Mouse (Mus musculus) midbrain, embryonic 16.5 days (tissue): ENCODE measurements around the gene Ugcg. TPM values are rescaled to one million over a fixed set of nuclear protein-coding genes. Genes with fewer than 3 reads are reported as not detected.

Experiments used
- ATAC-seq: fragments of 200-750 bp; cut with Nextera tagmentation; 2 replicates; pipeline ENCODE4 v1.8.0; 2017; ENCODE audit warnings: moderate TSS enrichment
- H3K27ac ChIP-seq: fragments of 300-500 bp; sonication (generic); 2 replicates; pipeline ENCODE4 v1.5.1; 2014; ENCODE audit warnings: mild to moderate bottlenecking, low read length, mixed read lengths
- H3K27me3 ChIP-seq: fragments of 300-500 bp; sonication (generic); 2 replicates; pipeline ENCODE4 v1.6.1; 2014; ENCODE audit warnings: low read depth, low read length, mixed read lengths; ENCODE audit not compliant: control insufficient read depth, insufficient read depth
- H3K36me3 ChIP-seq: fragments of 300-500 bp; sonication (generic); 2 replicates; pipeline ENCODE4 v1.6.1; 2014; ENCODE audit warnings: mild to moderate bottlenecking, low read length, moderate library complexity, mixed read lengths; ENCODE audit not compliant: control insufficient read depth, insufficient read depth
- H3K4me1 ChIP-seq: fragments of 300-500 bp; sonication (generic); 2 replicates; pipeline ENCODE4 v1.6.1; 2014; ENCODE audit warnings: mild to moderate bottlenecking, low read length, mixed read lengths; ENCODE audit not compliant: control insufficient read depth, insufficient read depth
- H3K4me2 ChIP-seq: fragments of 300-500 bp; sonication (generic); 2 replicates; pipeline ENCODE4 v1.6.1; 2014; ENCODE audit warnings: mild to moderate bottlenecking, low read length, mixed read lengths
- H3K4me3 ChIP-seq: fragments of 300-500 bp; sonication (generic); 2 replicates; pipeline ENCODE4 v1.5.1; 2014; ENCODE audit warnings: low read depth, mild to moderate bottlenecking, low read length, moderate library complexity, mixed read lengths
- H3K9ac ChIP-seq: fragments of 300-500 bp; sonication (generic); 2 replicates; pipeline ENCODE4 v1.6.1; 2014; ENCODE audit warnings: low read depth, low read length, mixed read lengths
- H3K9me3 ChIP-seq: fragments of 300-500 bp; sonication (generic); replicated peaks from 2 replicates; pipeline ENCODE4 v1.6.1; 2014; ENCODE audit warnings: mild to moderate bottlenecking, low read length, mixed read lengths; ENCODE audit not compliant: control insufficient read depth, poor library complexity, severe bottlenecking
- WGBS: fragments of 180-500 bp; shearing (Covaris S2); extraction: QIAGEN DNeasy Blood & Tissue Kit; methylation state at CpG from one replicate; pipeline ENCODE4 v1.1.7; 2014; 5-methylcytosine and 5-hydroxymethylcytosine counted together
- polyA plus RNA-seq: library from polyadenylated mRNA; unstranded; fragments of >200 nt; fragmentation: Nextera tagmentation; extraction: Ambion mirVana; gene quantifications from 2 replicates; pipeline ENCODE4 v1.2.1, GENCODE M21; 2015

Ugcg gene
- polyA plus RNA-seq, 1 experiment from 2014 or later, result 18.1 TPM

DNA sequence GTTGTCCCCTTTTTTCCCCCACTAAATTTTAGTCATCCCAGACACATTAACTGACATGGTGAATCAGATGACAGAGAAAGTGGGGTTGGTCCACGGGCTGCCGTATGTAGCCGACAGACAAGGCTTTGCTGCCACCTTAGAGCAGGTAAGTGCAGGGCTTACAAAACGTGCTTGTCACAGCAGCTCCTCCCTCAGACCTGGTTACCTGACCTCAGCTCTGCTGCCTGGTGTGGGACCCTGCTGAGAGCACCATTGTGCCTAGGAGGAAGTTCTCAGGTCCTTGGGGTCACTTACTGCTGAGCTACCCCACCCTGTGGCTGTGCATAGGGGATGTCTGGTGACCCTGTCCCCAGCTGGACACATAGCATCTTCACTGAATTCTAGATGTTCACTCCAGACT, 24.8 kb downstream of the Ugcg start:
- no peak overlapping the region for H3K4me3 ChIP-seq
- H3K36me3 ChIP-seq, result peaks cover 14% of the 10 kb centered on the region
- no peaks in the 10 kb centered on the region for H3K4me1 ChIP-seq
- ATAC-seq, result no peak
- H3K9ac ChIP-seq, result no peak overlapping the region
- H3K9me3 ChIP-seq, result no peaks in the 10 kb centered on the region
- 81% methylated on average over 4 of the region's 4 CpGs for WGBS
- no peak overlapping the region for H3K4me2 ChIP-seq
- H3K27me3 ChIP-seq, result no peaks in the 10 kb centered on the region
- H3K27ac ChIP-seq, result no peak overlapping the region

DNA sequence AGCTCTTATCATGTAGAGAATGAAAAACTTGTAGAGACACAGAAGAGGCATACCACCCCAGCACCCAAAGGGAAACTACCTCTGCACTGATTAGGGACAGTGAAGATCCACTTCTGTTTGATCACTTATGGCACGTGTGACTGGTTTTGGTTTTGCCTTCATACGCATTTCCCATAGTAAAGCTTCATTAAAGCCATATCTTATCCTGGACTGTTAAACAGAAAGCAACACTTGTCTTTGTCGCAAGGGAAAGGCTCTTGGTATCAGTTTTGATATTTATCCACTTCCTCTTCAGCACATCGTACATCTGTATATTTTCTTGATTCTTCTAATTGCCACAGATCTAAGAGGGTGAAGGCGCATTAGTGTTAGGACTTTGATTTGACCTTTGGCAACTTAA, 25.6 kb downstream of the Ugcg start:
- no peak overlapping the region for H3K4me3 ChIP-seq
- WGBS, result 98% methylated on average over 5 of the region's 5 CpGs
- no peak for ATAC-seq

DNA sequence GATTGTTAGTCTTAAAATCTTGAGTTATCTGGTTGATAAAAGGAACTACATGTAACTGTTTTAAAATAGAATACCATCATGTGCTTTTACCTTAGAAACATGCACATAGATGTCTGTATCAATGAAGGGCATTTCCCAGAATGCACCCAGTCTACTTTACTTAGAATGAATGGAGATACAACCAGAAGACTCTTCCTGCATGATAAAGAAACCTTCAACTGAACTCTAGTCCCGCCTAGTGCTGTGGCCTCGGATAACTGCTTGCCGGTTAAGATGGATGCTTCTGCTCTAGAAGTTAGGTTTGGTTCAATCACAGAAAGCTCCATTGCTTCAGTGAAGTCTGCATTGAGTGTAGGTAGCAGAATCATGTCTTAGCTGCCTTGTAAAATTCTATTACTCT, 26.5 kb downstream of the Ugcg start:
- Histone ChIP-seq H3K36me3 (peaks cover 21% of the 10 kb centered on the region), H3K4me1 (no peaks in the 10 kb centered on the region), H3K4me3 (no peak overlapping the region), H3K27ac (no peak overlapping the region), H3K4me2 (no peak overlapping the region), H3K9me3 (no peaks in the 10 kb centered on the region), H3K27me3 (no peaks in the 10 kb centered on the region), H3K9ac (no peak overlapping the region)
- no peak for ATAC-seq
- 96% methylated on average over 3 of the region's 3 CpGs for WGBS

More for the DNA sequence above, 25.6 kb downstream of the Ugcg start:
- Histone ChIP-seq H3K9ac (no peak overlapping the region), H3K27ac (no peak overlapping the region), H3K9me3 (no peaks in the 10 kb centered on the region), H3K36me3 (peaks cover 17% of the 10 kb centered on the region), H3K4me2 (no peak overlapping the region), H3K4me1 (no peaks in the 10 kb centered on the region), H3K27me3 (no peaks in the 10 kb centered on the region)

DNA sequence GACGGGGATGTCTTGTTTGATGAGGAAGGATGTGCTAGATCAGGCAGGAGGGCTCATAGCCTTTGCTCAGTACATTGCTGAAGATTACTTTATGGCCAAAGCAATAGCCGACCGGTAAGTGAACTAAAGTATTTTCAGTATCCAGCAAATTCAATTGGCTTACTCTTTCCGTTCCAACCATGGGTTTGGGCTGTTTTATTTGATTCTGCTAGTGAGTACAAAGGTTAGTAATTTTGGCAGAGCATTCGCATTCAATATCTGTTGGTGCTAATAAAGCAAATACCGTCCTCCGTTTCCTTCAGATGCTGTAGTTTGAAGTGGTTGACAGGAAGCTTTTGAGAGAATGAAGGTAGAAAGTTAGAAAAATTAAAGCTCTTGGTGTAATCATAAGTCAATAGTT, 28.0 kb downstream of the Ugcg start:
- Histone ChIP-seq H3K4me2 (no peak overlapping the region), H3K4me1 (no peaks in the 10 kb centered on the region), H3K9me3 (no peaks in the 10 kb centered on the region), H3K36me3 (peaks cover 21% of the 10 kb centered on the region), H3K9ac (no peak overlapping the region), H3K27me3 (no peaks in the 10 kb centered on the region), H3K27ac (no peak overlapping the region), H3K4me3 (no peak overlapping the region)
- 96% methylated on average over 7 of the region's 7 CpGs for WGBS
- ATAC-seq, result no peak

DNA sequence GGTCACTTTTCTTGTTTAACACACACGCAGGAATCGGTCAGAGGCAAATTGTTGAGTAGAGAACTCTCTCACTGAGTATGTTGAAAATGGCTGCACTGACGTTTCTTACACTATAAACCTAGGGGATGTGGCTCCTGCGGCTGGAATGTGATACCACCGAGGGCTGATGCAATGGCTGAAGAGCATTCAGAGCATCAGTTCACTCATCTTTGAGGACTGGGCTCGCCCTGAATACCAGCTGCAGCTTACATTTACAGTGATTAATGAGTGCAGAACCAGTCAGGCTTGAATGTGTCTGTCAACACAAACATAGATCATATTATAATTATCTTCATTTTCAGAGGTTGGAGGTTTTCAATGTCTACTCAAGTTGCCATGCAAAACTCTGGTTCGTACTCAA, 29.1 kb downstream of the Ugcg start:
- Histone ChIP-seq H3K9ac (no peak overlapping the region), H3K4me1 (no peaks in the 10 kb centered on the region), H3K27me3 (no peaks in the 10 kb centered on the region), H3K27ac (no peak overlapping the region), H3K9me3 (no peaks in the 10 kb centered on the region), H3K4me2 (no peak overlapping the region), H3K36me3 (peaks cover 22% of the 10 kb centered on the region), H3K4me3 (no peak overlapping the region)
- ATAC-seq, result no peak
- WGBS, result 92% methylated on average over 7 of the region's 7 CpGs

DNA sequence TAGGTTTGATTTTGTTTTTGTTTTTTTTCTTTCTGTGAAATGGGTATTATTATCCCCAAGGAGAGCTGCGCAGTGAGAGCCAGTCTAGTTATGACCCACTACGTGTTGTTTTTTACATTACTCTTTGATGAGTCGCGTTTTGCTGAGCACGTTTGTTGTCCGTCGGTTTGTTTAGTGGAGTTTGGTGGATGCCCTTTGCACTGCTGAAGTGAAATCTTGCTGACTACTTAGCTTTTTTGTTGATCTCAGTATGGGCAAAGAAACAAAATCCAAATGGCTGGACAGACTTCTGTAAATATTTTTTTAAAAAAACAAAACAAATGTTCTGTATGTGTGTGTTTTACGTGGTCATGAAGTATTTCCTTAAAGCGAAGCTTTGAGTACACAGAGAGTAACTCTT, 33.2 kb downstream of the Ugcg start:
- Histone ChIP-seq H3K9me3 (no peaks in the 10 kb centered on the region), H3K27ac (no peak overlapping the region), H3K36me3 (peaks cover 21% of the 10 kb centered on the region), H3K27me3 (no peaks in the 10 kb centered on the region), H3K4me2 (no peak overlapping the region), H3K9ac (no peak overlapping the region), H3K4me3 (no peak overlapping the region), H3K4me1 (no peaks in the 10 kb centered on the region)
- 92% methylated on average over 9 of the region's 9 CpGs for WGBS
- ATAC-seq, result no peak

DNA sequence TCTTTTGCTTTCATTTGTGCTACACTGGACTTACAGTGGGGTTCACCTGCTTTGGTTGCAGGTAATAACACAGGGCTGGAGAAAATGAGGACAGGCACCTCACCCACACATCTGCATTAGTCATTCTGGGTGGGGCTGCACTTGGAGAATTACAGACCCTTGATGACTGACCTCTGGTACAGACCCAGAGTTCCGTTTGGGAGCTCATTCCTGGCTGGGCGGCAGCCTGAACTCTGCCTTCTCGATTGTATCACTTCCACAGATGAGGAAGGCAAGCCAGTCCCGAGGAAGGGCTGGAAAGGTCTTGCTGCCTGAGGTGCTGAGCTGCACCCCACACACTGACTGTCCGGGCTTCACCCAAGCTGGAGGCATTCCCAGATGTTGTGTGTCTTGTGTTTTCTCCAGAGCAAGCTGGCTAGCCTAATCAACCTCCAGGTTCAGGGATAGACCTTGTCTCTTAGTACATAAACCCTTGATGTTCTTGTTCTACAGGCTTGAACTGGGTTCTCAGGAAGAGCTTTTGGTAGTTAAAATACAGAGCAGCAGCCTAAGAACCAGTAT, 34.1 kb downstream of the Ugcg start:
- 91% methylated on average over 5 of the region's 5 CpGs for WGBS
- no peak for ATAC-seq
- H3K4me2 ChIP-seq, result no peak overlapping the region

DNA sequence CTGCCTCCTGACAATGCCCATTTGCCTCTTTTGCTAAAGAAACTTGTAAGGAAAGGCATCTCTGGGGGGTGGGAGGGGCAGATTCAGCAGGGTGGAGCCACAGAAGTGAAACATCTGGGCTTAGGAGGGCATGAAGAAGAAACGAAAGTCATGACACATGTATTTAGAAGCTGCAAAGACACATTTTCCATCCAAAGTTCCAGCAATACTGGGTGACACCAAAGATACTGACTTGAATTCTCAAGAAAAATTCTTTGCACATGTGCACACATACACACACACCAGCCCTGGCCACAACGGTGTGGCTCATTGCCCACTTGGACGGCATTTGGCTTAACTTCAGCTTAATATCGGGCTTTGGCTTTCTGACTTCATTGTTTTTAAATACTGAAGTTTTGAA, 35.8 kb downstream of the Ugcg start:
- ATAC-seq, result no peak
- WGBS, result 96% methylated on average over 4 of the region's 4 CpGs

More for the DNA sequence above, 34.1 kb downstream of the Ugcg start:
- Histone ChIP-seq H3K9me3 (no peaks in the 10 kb centered on the region), H3K27me3 (no peaks in the 10 kb centered on the region), H3K27ac (no peak overlapping the region), H3K4me1 (no peaks in the 10 kb centered on the region), H3K9ac (no peak overlapping the region), H3K36me3 (peaks cover 21% of the 10 kb centered on the region), H3K4me3 (no peak overlapping the region)

DNA sequence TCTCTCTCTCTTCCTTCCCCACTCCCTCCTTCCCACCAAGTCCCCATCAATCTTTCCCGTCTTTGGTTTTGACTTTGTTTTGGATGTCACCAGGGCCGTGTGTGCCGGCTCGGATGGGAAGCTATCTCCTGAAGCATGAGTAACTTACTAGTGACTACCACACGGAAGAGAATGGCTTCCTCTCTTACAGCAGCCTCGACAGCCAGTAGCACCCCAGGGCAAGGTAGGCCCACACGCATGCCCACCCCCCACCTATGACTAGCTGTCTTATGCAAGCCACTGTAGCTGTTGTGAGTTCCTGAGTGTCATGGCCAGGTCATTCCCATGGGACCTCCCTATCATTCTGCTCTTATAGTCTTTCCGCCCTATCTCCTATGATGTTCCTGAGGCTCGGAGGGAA, 38.0 kb downstream of the Ugcg start:
- Histone ChIP-seq H3K4me1 (no peaks in the 10 kb centered on the region), H3K36me3 (peaks cover 12% of the 10 kb centered on the region; the same call in 1 of the 2 replicates), H3K27ac (no peak overlapping the region), H3K9ac (no peak overlapping the region), H3K27me3 (no peaks in the 10 kb centered on the region), H3K9me3 (no peaks in the 10 kb centered on the region), H3K4me2 (no peak overlapping the region), H3K4me3 (no peak overlapping the region)
- WGBS, result 95% methylated on average over 9 of the region's 9 CpGs
- no peak for ATAC-seq

More for the DNA sequence above, 35.8 kb downstream of the Ugcg start:
- no peaks in the 10 kb centered on the region for H3K9me3 ChIP-seq
- H3K27me3 ChIP-seq, result no peaks in the 10 kb centered on the region
- H3K4me3 ChIP-seq, result no peak overlapping the region
- no peaks in the 10 kb centered on the region for H3K4me1 ChIP-seq
- H3K27ac ChIP-seq, result no peak overlapping the region
- H3K36me3 ChIP-seq, result peaks cover 14% of the 10 kb centered on the region
- no peak overlapping the region for H3K4me2 ChIP-seq
- H3K9ac ChIP-seq, result no peak overlapping the region
